Mouse (Mus musculus): Measurements from ENCODE around the gene Pacsin2.
"Not testable (repeated sequence)": the region's sequence is repeated elsewhere in the genome, so short reads cannot be mapped to it uniquely, and the experiment has no call there.

Gene Pacsin2

GRCm38 (mm10) chr15:83479818-83480217, 15.4 kb upstream of the Pacsin2 start:
- no peak for DNase-seq (ENCODE audit: low spot score)

- no peak for DNase-seq (ENCODE audit: low spot score)
Measured at GRCm38 (mm10) chr15:83478096-83478495, 13.7 kb upstream of the Pacsin2 start.

GRCm38 (mm10) chr15:83476593-83477273, 12.3 kb upstream of the Pacsin2 start:
- no peak for DNase-seq (ENCODE audit: low spot score)

GRCm38 (mm10) chr15:83474466-83474836, 10.0 kb upstream of the Pacsin2 start:
- DNase-seq (ENCODE audit: low spot score), result no peak

- DNase-seq (ENCODE audit: low spot score), result no peak
Measured at GRCm38 (mm10) chr15:83473832-83474465, 9.5 kb upstream of the Pacsin2 start.

- DNase-seq (ENCODE audit: low spot score), result no peak
Measured at GRCm38 (mm10) chr15:83473251-83473650, 8.8 kb upstream of the Pacsin2 start.

- DNase-seq (ENCODE audit: low spot score), result no peak
Measured at GRCm38 (mm10) chr15:83471476-83471875, 7.1 kb upstream of the Pacsin2 start.

- DNase-seq (ENCODE audit: low spot score), result no peak
Measured at GRCm38 (mm10) chr15:83470443-83470842, 6.0 kb upstream of the Pacsin2 start.

- DNase-seq (ENCODE audit: low spot score), result no peak
Measured at GRCm38 (mm10) chr15:83469279-83469821, 4.9 kb upstream of the Pacsin2 start.

GRCm38 (mm10) chr15:83467232-83467966, 3.0 kb upstream of the Pacsin2 start:
- no peak for DNase-seq (ENCODE audit: low spot score)

GRCm38 (mm10) chr15:83466331-83466730, 1.9 kb upstream of the Pacsin2 start:
- DNase-seq (ENCODE audit: low spot score), result no peak

- no peak for DNase-seq (ENCODE audit: low spot score)
Measured at GRCm38 (mm10) chr15:83464905-83465650, 672 bp upstream of the Pacsin2 start.

- no peak for DNase-seq (ENCODE audit: low spot score)
Measured at GRCm38 (mm10) chr15:83463369-83464082, 880 bp downstream of the Pacsin2 start.

GRCm38 (mm10) chr15:83462349-83462748, 2.1 kb downstream of the Pacsin2 start:
- not testable (repeated sequence) for DNase-seq (ENCODE audit: low spot score)

GRCm38 (mm10) chr15:83460891-83461290, 3.5 kb downstream of the Pacsin2 start:
- DNase-seq (ENCODE audit: low spot score), result no peak

GRCm38 (mm10) chr15:83457541-83457940, 6.9 kb downstream of the Pacsin2 start:
- no peak for DNase-seq (ENCODE audit: low spot score)

GRCm38 (mm10) chr15:83455637-83456036, 8.8 kb downstream of the Pacsin2 start:
- DNase-seq (ENCODE audit: low spot score), result no peak

GRCm38 (mm10) chr15:83455034-83455433, 9.4 kb downstream of the Pacsin2 start:
- no peak for DNase-seq (ENCODE audit: low spot score)

- DNase-seq (ENCODE audit: low spot score), result no peak
Measured at GRCm38 (mm10) chr15:83454419-83454818, 10.0 kb downstream of the Pacsin2 start.

- DNase-seq (ENCODE audit: low spot score), result no peak
Measured at GRCm38 (mm10) chr15:83453879-83454278, 10.5 kb downstream of the Pacsin2 start.

GRCm38 (mm10) chr15:83452219-83452760, 12.1 kb downstream of the Pacsin2 start:
- no peak for DNase-seq (ENCODE audit: low spot score)
